Mouse (Mus musculus): ENCODE results near the gene Capzb.

Gene Capzb

DNA sequence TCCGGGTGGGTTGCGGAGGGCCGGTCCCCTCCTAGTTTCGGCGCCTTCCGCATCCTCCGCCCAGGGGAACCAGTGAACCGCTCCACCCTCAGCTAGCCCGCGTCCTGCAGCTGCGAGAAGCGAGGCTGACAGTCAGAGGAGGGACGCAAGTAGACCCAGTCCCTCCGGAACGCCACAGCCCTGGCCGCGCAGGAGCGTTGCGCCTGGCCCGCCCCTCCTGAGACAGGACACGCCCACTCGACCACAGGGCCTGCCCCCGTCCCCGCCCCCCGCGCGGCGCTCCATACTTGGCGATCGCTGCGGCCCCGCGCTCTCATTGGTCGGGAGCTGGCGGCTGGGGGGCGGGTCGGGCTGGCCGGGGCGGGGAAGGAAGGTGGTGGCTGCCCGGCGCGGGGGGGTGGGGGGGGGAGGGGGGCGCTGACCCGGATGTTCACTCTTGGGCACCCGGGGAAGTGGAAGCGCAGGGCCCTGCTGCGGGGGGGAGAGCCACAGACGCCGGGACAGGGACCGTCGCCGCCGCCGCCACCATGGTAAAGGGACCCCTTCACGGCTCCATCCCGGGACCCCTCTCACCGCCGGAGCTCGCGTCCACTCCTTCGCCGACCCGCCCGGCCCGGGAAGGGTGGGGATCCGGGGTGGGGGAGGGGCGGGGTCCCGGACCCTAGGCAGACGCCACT lies at the start of gene Capzb:
Gene Capzb, plus strand, starts transcription at position 401 of the 677 bp plus-strand sequence.
- peak; percentile 97 for DNase-seq (ENCODE audit: low read depth, low spot score)

DNA sequence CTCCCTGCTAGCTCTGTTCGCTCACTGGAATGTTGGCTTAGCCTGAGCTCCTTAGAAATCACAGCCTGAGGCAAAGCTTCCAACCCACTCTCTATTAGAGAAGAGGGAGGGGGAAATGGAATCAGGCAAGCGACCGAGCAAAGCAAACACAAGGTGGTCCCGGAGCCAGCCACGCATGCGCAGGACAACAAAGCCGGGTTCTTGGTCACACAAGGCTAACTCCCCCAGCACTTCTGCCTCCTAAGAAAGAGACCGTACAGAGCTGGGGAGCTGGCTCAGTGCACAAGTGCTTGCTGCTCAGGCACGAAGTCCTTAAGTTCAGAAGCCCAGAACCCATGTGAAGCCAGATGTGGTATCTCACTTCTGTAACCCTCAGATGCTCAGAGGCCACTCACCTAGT lies 49.7 kb upstream of the Capzb start:
- DNase-seq (ENCODE audit: low read depth, low spot score), result no peak

DNA sequence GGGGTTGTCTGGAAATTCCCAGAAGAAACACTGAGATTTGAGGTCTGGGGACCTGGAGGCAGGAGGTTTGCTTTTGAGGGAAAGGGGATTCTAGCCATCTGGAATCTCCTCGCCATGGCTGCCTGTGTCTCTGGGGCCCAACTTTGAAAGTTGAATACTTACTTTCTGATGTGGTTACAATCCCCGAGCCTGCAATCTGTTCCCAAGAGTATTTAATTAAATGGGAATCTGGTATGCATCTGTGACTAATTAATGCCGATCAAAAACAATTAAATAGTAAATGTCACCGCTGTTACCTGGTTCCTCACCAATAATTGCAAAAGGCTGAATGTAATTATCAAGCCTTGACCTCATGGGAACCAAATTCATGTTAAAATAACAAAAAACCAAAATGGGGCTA lies 48.1 kb upstream of the Capzb start:
- no peak for DNase-seq (ENCODE audit: low read depth, low spot score)

DNA sequence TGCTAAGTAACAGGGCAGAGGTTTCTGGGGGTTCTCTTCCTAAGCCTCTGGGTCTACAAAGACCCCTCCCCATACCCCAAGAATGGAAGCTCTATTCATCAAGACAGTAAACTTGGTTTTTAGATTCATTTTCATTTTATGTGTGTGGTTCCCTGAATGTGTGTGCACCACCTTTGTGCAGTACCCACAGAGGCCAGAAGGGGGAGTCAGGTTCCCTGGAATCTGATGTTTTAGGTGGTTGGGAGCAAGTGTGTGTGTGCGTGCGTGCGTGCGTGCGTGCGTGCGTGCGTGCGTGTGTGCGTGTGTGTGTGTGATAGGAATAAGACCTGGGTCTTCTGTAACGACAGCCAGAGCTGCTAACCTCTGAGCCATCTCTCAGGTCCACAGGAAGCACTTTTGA lies 47.5 kb upstream of the Capzb start:
- peak; percentile 23 for DNase-seq (ENCODE audit: low read depth, low spot score)

DNA sequence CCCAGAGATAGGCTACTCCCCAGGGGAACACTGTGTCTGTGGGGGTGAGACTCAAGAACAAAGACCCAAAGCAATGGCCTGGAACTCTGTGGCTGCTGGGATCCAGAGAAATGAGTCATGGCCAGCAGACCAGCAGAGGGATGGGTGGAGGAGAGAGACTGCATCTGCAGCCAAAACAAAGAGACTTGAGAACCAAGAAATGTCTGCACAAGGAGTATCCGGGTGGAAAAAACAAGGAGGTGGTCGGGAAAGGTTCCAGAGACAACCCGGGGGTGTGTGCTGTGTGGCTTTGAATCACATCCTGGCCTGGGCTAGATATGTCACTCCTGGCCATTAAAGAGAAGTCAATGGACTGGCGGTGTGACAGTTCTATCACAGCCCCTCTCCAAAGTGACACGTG lies 45.9 kb upstream of the Capzb start:
- no peak for DNase-seq (ENCODE audit: low read depth, low spot score)

DNA sequence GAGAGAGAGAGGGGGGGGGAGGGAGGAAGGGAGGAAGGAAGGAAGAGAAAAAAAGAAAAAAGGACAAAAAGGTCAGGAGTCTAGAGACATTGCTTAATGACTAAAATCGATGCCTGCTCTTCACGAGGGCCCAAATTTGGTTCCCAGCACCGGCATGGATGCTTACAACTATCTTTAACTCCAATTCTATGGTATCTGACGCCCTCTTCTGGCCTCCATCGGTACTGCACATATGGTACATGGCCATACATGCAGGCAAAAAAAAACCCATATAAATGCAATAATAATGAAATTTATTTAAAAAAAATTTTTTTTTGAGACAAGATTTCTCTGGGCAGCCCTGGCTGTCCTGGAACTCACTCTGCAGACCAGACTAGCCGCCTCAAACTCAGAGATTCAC lies 41.3 kb upstream of the Capzb start:
- DNase-seq (ENCODE audit: low read depth, low spot score), result no peak

GRCm38 (mm10) chr4:139154576-139155307 lies 38.0 kb upstream of the Capzb start:
- no peak for DNase-seq (ENCODE audit: low read depth, low spot score)

DNA sequence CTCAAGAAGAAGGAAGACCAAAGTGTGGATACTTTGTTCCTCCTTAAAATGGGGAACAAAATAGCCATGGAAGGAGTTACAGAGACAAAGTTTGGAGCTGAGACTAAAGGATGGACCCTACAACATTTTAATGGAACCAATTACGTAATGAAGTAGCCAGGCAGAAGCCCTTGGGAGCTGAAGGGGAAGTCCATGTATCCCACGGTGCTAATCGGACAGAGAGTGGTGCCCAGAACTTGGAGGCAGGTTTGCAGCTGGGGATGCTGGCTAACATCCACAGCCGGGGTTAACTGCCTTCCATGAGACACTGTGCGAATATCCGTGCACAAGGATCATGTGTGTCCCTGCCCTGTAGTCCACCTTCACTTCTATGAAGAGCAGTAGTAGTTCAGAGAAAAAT lies 36.2 kb upstream of the Capzb start:
- DNase-seq (ENCODE audit: low read depth, low spot score), result no peak

GRCm38 (mm10) chr4:139158350-139158749 lies 34.3 kb upstream of the Capzb start:
- DNase-seq (ENCODE audit: low read depth, low spot score), result no peak

DNA sequence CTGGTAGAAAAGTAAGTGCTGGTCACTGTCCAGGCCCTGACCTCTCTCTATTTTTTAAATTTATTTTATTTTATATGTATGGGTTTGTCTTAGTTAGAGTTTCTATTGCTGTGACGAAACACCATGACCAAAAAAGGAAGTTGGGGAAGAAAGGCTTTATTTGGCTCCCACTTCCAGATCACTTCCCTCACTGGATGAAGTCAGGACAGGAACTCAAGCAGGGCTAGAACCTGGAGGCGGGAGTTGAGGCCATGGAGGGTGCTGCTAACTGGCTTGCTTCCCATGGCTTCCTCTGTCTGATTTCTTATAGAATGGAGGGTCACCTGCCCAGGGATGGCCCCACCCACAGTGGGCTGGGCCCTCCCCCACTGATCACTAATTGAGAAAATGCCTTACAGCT lies 31.6 kb upstream of the Capzb start:
- DNase-seq (ENCODE audit: low read depth, low spot score), result no peak

DNA sequence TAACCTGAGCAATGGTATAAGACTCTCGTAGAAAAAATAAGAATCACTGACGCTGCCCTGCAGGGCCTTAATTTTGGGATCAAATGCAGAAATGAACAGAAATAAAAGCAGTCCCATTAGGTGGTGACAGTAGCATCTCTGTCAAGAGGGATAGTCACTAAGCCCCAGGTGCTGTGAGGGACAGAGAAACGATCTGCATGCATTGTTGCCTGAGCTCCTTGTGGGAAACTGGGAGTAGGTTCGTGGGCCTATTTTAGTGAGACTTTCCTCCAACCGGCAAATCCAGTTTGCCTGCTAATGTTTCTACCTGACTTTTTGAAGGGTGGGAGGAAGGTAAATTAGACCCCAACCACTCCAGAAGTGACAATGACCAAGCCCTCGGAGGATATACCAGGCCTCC lies 28.6 kb upstream of the Capzb start:
- no peak for DNase-seq (ENCODE audit: low read depth, low spot score)

GRCm38 (mm10) chr4:139165259-139165658 lies 27.4 kb upstream of the Capzb start:
- DNase-seq (ENCODE audit: low read depth, low spot score), result no peak

DNA sequence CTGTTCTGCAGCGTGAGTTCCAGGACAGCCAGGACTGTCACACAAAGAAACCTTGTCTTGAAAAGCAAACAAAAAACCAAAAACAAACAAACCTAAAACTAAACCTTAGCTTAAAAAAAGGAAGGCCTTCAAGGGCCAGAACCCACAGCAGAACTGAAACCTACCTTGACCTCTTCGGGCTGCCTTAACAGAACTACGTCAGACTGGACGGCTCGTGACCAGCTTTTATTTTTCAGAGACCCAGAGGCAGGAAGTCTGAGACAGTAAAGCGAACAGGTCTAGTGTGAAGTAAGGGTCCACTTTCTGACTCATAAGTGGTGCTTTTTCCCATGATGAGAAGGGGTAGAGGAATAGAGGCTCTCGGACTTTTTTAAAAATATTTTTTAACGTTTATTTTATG lies 26.5 kb upstream of the Capzb start:
- DNase-seq (ENCODE audit: low read depth, low spot score), result no peak

GRCm38 (mm10) chr4:139167107-139167506 lies 25.6 kb upstream of the Capzb start:
- DNase-seq (ENCODE audit: low read depth, low spot score), result no peak

- peak; percentile 34 for DNase-seq (ENCODE audit: low read depth, low spot score)
Measured at GRCm38 (mm10) chr4:139168985-139169747, 23.5 kb upstream of the Capzb start.

- no peak for DNase-seq (ENCODE audit: low read depth, low spot score)
Measured at GRCm38 (mm10) chr4:139169748-139170279, 22.9 kb upstream of the Capzb start.

GRCm38 (mm10) chr4:139175061-139175971 lies 17.4 kb upstream of the Capzb start:
- DNase-seq (ENCODE audit: low read depth, low spot score), result no peak

- DNase-seq (ENCODE audit: low read depth, low spot score), result no peak
Measured at GRCm38 (mm10) chr4:139176023-139176422, 16.7 kb upstream of the Capzb start.

DNA sequence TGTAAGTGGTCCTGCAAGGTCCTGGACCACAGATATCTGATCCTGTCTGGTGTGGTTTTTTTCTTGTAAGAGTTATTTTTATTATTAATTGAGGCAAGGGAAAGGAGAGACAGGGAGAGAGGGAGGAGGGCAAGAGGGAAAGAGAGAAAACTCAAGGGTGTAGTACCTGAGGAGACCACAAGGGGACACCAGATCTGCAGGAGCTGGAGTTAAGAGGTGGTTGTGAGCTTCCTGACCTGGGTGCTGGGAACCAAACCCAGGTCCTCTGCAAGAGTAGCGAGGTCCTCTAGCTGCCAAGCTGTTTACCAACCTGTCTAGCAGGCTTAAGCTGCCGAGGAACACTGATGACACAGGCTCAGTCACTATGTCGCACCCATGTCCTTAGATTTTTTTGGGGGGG lies 14.8 kb upstream of the Capzb start:
- peak; percentile 27 for DNase-seq (ENCODE audit: low read depth, low spot score)

DNA sequence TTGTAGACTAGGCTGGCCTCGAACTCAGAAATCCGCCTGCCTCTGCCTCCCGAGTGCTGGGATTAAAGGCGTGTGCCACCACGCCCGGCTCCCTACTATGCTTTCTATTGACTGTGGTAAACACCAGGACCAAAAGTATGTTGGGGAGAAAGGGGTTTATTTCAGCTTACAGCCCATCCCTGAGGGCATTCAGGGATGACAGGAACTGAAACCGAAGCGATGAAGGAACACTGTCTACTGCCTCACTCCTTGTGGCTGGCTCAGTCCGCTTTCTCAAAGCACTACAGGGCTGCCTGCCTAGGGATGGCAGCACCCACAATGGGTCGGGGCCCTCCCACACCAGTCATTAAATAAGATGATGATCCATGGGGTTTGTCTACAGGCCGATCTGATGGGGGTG lies 14.3 kb upstream of the Capzb start:
- DNase-seq (ENCODE audit: low read depth, low spot score), result no peak

DNA sequence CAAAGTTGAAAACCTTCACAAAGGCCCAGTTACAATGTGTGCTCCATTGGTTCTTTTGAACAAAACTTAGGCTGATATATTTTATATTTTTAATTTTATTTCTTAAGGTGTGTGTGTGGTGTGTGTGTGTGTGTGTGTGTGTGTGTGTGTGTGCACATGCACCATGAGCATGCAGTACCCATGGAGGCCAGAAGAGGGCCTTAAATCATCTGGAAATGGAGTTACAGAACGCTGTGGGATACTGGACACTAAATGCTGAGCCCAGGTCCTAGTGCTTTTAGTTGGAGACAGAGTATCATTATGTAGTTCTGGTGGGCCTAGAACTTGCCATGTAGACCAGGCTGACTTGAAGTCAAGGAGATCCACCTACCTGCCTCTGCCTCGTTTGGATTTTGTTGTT lies 13.5 kb upstream of the Capzb start:
- no peak for DNase-seq (ENCODE audit: low read depth, low spot score)

All from CD4-positive helper T cell, adult 2 months (primary cell).